Comparison of ENCODE assay signal across 8 mouse cellular contexts in the genomic region with DNA sequence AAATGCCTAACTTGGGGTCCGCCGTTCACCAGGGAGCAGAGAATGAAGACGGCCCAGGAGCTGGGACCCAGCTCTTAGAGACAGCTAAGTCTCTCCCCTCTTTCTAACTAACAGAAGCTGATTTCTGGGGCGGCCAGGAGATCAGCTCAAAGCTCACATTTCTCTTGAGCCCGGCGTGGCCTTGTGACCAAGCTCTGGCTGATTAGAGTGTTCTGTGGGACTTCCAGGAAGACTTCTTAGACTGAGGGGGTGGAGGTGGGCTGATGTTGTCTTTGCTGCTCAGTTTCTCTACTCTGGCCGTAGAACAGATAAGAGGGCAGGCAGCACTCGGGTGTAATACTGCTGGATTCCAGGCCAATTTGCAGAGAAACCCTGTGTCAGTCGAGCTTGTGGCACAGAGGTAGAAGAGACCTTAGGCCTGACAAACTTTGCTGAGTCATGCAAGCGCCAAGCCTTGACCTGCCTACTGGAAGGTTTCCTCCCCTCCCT.
DNase-seq lines count a peak whose midpoint lies in the region; ATAC-seq and TF ChIP-seq lines count a peak whose summit lies in the region.

No protein-coding gene starts in this region.

- H3K9ac ChIP-seq in heart, embryonic 12.5 days: peak overlapping the region; percentile 11; the same call in 1 of the 2 replicates
- no peak overlapping the region for H3K9ac ChIP-seq in kidney, embryonic 15.5 days
- no peak overlapping the region for H3K9ac ChIP-seq in stomach, embryonic 15.5 days

- TF ChIP-seq POLR2A in cerebellum, adult 2 months (IDR thresholded peaks at IDR 0.05; ENCODE audit: borderline replicate concordance, insufficient read depth, low read length): no peak

- 0 out of 2 replicates have a peak, but pooled peaks cover 4% of the 10 kb centered on the region for H3K4me1 ChIP-seq in cerebellum, adult 2 months (ENCODE audit: control insufficient read depth, insufficient read depth, low read length)
- peaks cover 23% of the 10 kb centered on the region for H3K4me1 ChIP-seq in heart, embryonic 12.5 days (replicated peaks)
- H3K4me1 ChIP-seq in kidney, embryonic 15.5 days: peaks cover 19% of the 10 kb centered on the region
- H3K4me1 ChIP-seq in stomach, embryonic 15.5 days: 0 out of 2 replicates have a peak, but pooled peaks cover 8% of the 10 kb centered on the region

- TF ChIP-seq CTCF in cerebellum, adult 2 months (IDR thresholded peaks at IDR 0.05; ENCODE audit: borderline replicate concordance, insufficient read depth, low read depth, low read length): no peak

- 25% methylated on average over 10 of the region's 10 CpGs for WGBS in cerebellum, adult 2 months
- 6% methylated on average over 10 of the region's 10 CpGs for WGBS in heart, embryonic 12.5 days
- 29% methylated on average over 10 of the region's 10 CpGs for WGBS in kidney, embryonic 15.5 days
- 27% methylated on average over 10 of the region's 10 CpGs for WGBS in stomach, embryonic 15.5 days

- no peaks in the 10 kb centered on the region; the same call in 1 of the 2 replicates for H3K27me3 ChIP-seq in cerebellum, adult 2 months (ENCODE audit: control insufficient read depth, insufficient read depth, low read length)
- no peaks in the 10 kb centered on the region for H3K27me3 ChIP-seq in heart, embryonic 12.5 days (replicated peaks)
- no peaks in the 10 kb centered on the region for H3K27me3 ChIP-seq in kidney, embryonic 15.5 days
- H3K27me3 ChIP-seq in stomach, embryonic 15.5 days (replicated peaks): no peaks in the 10 kb centered on the region

- peak in 1 of 2 experiments; percentile 26 for DNase-seq in cerebellum, adult 2 months
- no peak for DNase-seq in cerebellum, adult 11 months
- peak; percentile 90 for DNase-seq in c-Kit-positive CD71-positive TER-119-positive erythroid progenitor cells, embryonic 14.5 days (ENCODE audit: low spot score)
- peak; percentile 17 for DNase-seq in lung, postnatal 36 days
- DNase-seq in cerebellum, adult 9-10 months: no peak

- no peaks in the 10 kb centered on the region for H3K36me3 ChIP-seq in heart, embryonic 12.5 days
- H3K36me3 ChIP-seq in kidney, embryonic 15.5 days: no peaks in the 10 kb centered on the region
- H3K36me3 ChIP-seq in stomach, embryonic 15.5 days: no peaks in the 10 kb centered on the region

- H3K4me2 ChIP-seq in heart, embryonic 12.5 days: peak overlapping the region; percentile 62
- peak overlapping the region; percentile 28 for H3K4me2 ChIP-seq in kidney, embryonic 15.5 days
- H3K4me2 ChIP-seq in stomach, embryonic 15.5 days: peak overlapping the region; percentile 11; the same call in 1 of the 2 replicates

- ATAC-seq in heart, embryonic 12.5 days (ENCODE audit: insufficient number of reproducible peaks, low FRiP score): peak; percentile 89
- ATAC-seq in kidney, embryonic 15.5 days (replicated peaks; ENCODE audit: low FRiP score): peak; percentile 77
- ATAC-seq in stomach, embryonic 15.5 days (ENCODE audit: insufficient read depth, low FRiP score, low read depth): peak; percentile 85

- peak overlapping the region; percentile 15; the same call in 1 of the 2 replicates for H3K27ac ChIP-seq in cerebellum, adult 2 months (ENCODE audit: insufficient read depth, low read length)
- H3K27ac ChIP-seq in heart, embryonic 12.5 days (ENCODE audit: poor library complexity, severe bottlenecking): peak overlapping the region; percentile 83
- peak overlapping the region; percentile 66 for H3K27ac ChIP-seq in kidney, embryonic 15.5 days
- peak overlapping the region; percentile 1 for H3K27ac ChIP-seq in stomach, embryonic 15.5 days

- H3K9me3 ChIP-seq in heart, embryonic 12.5 days (replicated peaks): no peaks in the 10 kb centered on the region
- H3K9me3 ChIP-seq in kidney, embryonic 15.5 days (replicated peaks): no peaks in the 10 kb centered on the region
- no peaks in the 10 kb centered on the region for H3K9me3 ChIP-seq in stomach, embryonic 15.5 days

- peak overlapping the region; percentile 30 for H3K4me3 ChIP-seq in cerebellum, adult 2 months (replicated peaks; ENCODE audit: insufficient read depth, low read depth, low read length)
- peak overlapping the region; percentile 6; the same call in 1 of the 2 replicates for H3K4me3 ChIP-seq in heart, embryonic 12.5 days
- H3K4me3 ChIP-seq in kidney, embryonic 15.5 days (replicated peaks): no peak overlapping the region
- no peak overlapping the region for H3K4me3 ChIP-seq in stomach, embryonic 15.5 days (replicated peaks)

Comparison
In these comparisons a context has a peak if more than half of its experiments do, and no peak if none do; other contexts are left out.
1. DNase-seq: peak in c-Kit-positive CD71-positive TER-119-positive erythroid progenitor cells, embryonic 14.5 days (single experiment) and lung, postnatal 36 days (single experiment); none in cerebellum, adult 11 months (single experiment) and cerebellum, adult 9-10 months (single experiment).
2. H3K27ac ChIP-seq: peak in every context shown above with its lines; median percentile 83 in heart, embryonic 12.5 days; 66 in kidney, embryonic 15.5 days; 15 in cerebellum, adult 2 months; 1 in stomach, embryonic 15.5 days.
3. H3K4me3 ChIP-seq: peak in cerebellum, adult 2 months (single experiment) and heart, embryonic 12.5 days (single experiment); none in kidney, embryonic 15.5 days (single experiment) and stomach, embryonic 15.5 days (single experiment).
4. H3K4me2 ChIP-seq: peak in every context shown above with its lines; median percentile 62 in heart, embryonic 12.5 days; 28 in kidney, embryonic 15.5 days; 11 in stomach, embryonic 15.5 days.
5. Peak in every context shown above with its lines, with median percentiles within 50 percentile points of each other: ATAC-seq.